Mouse (Mus musculus): ENCODE measurements around the gene Upp2.

Gene Upp2

DNA sequence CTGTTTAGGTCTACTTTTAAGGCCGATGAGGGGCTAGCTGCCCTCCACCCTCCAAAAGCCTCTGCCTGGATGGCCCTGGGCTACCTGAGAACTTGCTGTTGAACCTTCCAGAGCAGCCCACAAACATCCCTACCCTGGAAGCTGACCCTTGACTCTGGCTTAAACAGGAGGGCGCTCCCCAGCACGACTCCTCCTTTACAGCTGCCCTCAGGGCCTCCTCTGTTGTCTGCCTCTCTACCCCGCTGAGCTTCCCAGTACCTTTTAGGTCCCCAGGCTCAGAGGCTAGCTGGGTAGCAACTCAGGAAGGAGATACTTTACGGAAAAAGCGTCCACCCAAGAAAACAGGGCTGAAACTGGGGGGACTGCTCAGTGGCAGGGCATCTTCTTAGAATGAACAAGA is 15.2 kb upstream of the Upp2 start:
- no peak for DNase-seq (ENCODE audit: low spot score)

DNA sequence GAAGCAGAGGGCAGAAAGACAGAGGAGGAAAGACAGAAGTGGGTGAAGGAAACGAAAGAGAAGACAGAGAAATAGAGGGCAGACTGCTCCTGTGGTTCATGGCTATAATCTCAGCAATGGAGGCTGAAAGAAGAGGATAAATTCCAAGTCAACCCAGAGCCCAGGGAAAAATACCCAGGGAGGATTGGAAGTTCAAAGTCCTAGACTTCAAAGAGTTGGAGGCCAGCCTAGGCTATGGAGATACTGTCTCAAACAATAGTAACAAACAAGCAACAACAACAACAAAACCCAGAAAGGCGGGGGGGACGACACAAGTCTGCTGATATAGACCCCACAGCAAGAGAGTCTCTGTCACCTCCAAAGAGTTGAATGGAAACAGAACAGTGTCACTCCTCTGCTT is 14.8 kb upstream of the Upp2 start:
- no peak for DNase-seq (ENCODE audit: low spot score)

DNA sequence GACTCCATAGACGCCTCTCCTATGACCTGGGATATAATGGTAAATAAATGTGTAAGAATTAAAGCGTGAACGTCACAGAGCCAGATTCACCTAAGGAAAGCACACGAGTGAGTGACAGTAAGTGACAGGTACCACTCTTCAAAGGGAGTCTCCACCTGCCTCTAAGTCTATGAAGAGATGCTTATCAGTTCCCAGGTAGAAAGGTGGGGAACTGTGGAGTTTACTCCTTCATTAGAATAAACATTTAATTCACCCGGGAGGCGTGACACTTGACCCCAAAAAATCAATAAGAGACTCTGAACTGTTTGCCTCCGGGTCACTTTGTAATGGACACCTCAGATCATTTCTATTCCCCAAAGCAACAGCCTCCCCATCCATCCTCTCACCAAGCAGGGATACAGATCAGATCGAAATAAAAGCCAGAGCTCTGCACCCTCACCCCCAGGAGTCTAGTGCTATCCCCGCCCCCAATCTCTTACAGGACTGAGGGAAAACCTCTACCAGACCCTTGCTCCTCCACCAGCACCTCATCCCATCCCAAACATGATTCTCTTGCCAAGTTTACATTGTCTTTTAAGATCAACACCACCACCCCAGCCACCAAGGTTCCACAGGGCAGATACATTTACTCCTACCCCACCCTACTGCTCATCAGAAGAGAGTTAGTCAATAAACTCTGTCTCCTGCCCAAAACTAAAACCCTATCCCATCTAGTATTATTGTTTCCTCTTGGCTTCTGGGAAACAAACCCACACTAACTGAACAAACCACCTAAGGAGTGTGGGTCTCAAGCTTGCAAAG is 9.9 kb upstream of the Upp2 start:
- no peak for DNase-seq (ENCODE audit: low spot score)

DNA sequence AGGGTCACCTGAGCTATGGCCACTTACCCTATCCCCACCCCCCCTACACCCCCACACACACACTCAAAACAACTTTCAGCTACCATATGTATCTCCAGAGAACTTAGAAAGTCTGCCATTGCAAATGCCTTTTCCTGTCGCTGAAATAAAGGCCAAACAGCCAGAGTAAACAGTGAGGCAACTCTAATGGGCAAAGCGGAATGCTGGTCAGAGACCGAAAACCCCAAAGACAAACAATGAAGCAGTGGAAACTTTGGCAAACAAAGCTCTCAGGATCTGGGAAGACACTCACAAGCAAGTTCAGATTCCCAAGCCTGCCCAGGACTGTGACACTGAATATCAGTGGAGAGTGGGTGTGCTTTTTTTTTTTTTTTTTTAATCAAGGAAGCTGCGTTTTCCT is 5.0 kb upstream of the Upp2 start:
- peak; percentile 50 for DNase-seq (ENCODE audit: low spot score)

DNA sequence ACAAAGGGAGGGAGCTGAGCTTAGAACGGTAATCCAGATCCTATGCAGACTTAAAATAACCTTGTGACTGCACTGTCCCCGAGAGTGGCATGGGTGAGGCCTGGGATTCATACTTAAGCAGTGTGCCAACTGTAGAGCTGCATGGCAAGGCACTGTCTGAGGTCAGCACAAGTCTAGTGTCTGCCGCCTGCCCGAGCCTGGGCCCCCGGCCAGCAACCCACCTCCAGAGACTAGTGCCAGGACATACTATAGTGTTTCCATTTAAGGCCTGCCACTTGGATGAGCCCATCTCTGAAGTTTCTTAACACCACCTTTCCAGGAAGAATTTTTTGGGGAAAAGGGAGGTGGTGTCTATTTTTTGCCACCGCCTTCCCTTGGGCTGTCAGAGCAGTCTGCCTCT is 1.8 kb upstream of the Upp2 start:
- no peak for DNase-seq (ENCODE audit: low spot score)

DNA sequence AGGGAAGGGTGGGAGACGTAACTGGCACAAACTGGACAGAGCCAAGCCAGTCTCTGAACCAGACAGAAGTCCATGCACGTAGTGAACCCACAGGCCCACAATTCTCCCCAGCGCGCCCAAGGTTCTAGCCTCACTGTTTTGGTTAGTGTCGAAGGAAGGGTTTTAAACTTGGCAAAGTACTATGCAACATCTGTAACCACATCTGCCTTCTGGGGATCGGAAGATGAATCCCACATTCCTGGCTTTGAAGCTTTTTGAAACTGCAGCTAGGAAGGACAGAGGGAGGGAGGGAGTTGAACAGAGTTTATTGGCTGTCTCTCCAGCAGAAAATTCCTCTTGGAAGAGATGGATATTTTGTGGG is 1.1 kb upstream of the Upp2 start:
- DNase-seq (ENCODE audit: low spot score) = no peak

DNA sequence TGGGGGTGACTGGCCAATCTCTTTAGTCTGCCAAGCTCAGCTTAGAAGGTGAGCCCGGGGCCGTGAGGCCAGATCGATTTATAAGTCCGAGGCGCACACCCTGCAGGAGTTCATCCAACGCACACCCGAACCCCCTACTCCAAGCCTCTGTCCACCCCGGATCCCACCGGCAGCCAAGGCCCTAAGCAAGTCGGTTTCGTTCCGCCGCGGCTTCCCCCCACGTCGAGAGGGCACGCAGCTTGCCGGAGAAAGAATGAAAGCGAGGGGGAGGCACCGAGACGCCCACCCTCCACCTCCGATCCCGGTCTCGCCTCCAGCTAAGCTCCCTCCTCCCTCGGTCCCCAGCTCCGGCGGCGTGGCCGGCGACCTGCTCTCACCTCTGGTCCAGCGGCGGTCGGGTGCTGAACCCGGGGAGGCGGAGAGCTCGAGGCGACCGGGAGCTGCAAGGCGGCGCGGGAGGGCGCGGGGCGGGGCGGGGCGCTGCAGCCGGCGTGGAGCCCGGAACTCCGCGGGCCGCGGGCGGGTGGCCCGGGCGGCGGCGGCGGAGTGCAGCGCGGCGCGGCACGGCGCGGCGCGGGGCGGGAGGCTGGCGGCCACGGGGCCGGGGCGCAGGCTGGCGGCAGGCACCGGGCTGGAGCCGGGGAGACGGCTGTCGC is 560 bp upstream of the Upp2 start:
- peak; percentile 47 for DNase-seq (ENCODE audit: low spot score)

DNA sequence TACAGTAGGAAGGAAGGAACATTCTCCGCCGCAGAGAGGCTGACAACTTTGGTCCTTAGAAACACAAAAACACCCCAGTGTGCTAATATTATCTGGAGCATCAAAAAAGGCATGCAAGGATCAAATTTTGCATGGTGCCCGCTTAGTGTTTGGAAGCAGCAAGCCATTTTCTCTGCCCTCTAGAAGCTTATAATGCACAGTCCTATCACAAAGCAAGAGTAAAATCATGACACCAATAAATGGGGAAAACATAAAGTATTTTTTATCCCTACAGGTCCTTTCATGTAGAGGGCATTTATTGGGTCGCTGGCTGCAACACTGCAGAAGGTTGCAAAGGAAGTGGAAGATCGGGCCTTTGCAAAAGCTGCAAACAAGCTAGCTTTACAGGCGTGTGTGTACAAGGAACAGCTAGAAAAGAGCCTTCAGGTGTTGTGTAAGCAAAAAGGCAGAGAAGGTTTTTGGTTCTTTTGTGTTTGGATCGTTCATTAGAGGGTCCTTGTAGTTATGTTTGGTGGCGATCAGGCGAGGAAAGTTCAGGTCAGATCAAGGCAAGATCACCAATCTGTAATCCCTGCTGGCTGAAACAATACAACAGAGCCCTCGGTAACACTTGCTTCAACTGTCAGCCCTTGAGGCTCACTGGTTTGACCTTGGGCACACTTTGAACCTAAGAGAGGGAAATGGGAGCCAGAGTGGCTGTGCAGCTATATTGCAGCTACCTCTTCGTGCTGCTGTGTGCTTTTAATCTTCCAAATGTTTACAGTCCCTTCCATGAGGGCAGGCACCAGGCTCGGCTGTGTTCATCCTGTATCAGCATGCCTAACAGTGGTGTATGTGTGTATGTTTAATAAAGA is 995 bp downstream of the Upp2 start:
- DNase-seq (ENCODE audit: low spot score) = no peak

DNA sequence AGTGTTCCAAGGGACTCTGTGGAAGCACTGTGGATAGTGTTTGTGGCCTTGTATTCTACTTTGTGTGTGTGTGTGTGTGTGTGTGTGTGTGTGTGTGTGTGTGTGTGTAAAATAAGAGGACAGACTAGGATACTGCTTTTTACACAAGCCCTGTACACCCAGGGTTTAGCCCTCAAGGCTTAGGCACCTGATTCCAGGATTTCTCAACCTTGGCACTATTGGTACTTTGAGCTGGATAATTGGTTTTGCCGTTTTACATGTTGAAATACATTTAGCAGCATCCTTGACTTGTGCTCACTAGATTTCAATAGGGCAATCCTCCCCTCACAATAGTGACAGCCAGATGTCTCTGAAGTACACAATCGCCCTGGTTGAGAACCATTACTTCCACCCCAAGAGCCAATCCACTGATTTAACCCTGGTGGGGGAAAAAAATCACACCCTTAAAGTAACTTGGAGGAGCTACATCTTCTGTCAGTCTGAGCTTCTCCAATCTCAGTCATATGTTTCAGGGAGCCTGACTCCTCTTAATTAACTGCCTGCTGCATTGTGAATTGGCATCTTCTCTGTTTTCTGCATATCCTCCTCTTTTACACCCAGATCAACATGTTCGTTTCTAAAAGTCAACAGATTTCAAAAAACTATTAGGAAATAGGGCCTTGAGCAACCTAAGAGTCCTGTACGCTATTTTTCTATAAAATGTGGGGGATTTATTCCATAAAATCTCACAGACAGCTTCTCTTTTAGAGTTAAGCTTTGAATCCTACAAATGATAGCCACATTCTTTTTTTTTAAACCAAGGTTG is 1.9 kb downstream of the Upp2 start:
- no peak for DNase-seq (ENCODE audit: low spot score)

DNA sequence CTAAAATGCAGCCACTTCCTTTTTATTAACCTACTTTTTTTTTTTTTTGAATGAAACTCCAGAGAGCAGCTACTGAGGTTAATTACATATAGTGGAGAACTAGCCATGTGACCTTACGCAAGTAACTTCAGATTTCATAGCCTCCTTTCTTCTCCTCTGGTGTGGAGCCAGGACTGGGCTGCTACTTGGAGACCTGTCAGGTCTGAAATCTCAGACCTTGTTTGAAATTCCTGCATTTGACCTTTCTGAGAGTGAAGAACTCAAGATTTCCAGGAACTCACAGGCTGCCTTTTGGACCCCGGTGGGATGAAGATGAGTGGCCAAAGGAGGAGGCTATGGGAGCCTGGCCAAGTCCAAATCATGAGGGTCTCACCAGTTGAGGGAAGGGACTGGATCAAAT is 7.1 kb downstream of the Upp2 start:
- DNase-seq (ENCODE audit: low spot score) = no peak

DNA sequence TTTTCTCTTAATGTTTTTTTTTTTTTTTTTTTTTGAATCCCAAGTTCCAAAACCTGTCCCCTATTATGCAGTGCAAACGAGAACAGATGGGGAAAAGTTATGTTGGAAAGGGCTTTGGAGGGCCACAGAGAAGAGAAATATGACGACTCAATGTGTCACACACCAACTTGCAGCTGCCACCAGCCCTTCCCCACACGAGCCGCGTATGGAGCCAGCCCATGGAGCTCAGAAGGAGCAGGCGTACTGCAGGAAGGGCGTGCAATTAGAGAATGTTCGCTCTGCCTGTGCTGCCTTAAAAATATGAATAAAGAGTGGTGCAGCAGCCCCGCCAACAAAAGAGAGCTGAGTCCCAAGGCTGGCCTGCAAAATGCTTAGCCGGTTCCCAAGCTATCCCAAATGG is 19.2 kb downstream of the Upp2 start:
- DNase-seq (ENCODE audit: low spot score) = no peak

DNA sequence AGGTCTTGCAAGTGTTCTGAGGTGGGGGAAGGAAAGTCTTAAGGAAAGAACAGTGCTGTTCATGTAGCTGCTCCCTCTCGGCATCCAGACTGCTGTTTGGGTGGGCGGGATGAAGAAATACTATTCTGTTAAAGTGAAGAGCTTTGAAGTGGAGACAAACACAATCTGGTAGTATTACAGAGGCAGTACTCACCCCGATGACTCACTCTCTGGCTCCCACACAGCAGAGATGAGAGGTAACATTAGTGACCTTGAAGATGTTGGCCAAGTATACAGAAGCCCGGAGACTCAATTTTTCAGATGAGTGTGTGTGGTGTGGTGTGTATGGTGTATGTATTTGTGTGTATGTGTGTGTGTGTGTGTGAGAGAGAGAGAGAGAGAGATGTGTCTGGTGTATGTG is 22.5 kb downstream of the Upp2 start:
- DNase-seq (ENCODE audit: low spot score) = peak; percentile 54

DNA sequence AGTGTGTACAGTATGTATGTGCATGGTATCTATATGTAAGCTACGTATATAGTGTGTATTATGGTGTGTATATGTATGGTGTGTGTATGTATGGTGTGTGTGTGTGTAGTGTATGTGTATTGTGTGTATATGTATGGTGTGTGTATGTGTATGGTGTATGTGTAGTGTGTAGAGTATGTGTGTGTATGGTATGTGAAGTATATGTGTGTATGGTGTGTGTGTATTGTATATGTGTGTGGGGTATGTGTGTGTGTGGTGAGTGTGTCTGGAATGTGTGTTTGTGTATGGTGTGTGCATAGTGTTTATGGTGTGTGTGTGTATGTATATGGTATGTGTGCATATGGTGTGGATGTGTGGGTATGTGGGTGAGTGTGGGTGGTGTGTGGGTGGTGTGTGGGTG is 23.0 kb downstream of the Upp2 start:
- DNase-seq (ENCODE audit: low spot score) = no peak

DNA sequence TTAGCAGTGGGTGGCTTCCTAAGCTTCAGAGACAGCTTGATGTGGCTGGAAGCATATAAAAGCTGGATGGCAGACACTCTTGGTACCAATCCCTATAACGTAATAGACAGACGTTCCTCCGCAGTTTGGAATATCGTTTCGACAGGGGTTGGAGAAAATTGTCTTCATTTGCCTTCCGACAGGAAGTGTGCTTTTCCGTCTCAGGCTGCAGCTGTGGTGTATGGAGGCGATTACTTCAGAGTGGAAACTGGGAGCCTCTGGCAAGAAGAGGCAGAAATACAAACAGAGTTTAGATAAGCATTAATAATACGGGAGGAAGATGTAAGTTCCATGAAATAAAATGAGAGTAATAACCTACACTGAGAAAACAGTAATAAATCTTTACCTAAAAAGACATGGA is 28.3 kb downstream of the Upp2 start:
- no peak for DNase-seq (ENCODE audit: low spot score)

DNA sequence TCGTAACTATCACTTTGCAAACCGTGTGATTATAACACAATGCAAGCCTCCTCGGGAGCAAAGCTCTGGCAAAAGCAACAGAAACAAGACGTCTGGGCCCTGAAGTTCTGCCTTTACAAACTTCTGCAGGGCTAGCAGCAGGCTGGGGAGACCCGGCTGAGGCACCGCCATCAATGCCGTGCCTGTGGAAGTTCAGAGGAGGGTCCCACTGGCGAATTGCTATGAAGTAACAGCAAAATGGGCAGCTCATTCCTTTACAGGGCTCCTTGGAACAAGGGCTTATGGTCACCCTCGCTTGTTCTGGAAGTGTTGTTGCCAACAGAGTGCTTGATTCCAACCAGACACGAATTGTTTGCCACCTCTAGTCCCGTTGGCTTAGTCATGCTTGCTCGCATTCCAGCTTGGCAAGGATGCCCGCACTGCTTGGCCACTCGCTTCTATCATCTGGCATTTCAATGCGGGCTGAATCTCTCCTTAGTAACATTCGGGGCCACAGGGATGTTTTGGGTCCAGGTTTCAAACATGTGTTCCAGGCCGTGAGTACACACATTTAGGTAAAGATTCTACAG is 29.8 kb downstream of the Upp2 start:
- DNase-seq (ENCODE audit: low spot score) = no peak

DNA sequence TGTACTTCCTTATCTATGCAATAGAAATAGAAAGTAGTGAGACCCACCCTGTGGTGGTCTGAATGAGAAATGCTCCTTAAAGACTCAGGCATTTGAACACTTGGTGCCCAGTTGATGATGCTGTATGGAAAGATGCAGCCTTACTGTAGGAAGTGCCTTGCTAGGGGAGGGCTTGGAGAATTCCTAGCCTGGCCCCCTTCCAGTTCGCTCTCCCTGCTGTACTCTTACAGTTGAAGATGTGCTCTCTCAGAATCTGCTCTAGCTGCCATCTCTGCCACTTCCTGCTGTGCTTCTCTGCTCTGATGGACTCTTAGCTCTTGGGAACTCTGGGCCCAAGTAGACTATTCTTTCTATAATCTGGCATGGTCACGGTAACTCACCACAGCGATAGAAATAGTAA is 30.5 kb downstream of the Upp2 start:
- no peak for DNase-seq (ENCODE audit: low spot score)

DNA sequence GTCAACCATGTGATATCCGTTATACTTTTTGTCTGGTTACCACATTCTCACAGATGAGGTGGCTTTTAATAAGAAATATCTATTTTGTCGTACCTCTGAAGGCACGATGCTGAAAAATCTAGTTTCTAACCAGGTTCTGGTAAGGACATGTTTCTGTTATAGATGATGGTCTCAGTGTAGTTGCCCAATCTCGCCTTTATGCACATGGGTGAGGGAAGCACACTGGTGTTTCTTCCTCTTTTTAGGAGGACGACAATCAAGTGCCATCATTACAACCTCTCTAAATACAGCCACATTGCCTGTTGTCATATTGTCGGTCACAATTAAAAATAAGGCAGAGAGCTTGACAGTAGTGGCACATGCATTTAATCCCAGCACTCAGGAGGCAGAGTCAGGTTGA is 32.5 kb downstream of the Upp2 start:
- DNase-seq (ENCODE audit: low spot score) = no peak

DNA sequence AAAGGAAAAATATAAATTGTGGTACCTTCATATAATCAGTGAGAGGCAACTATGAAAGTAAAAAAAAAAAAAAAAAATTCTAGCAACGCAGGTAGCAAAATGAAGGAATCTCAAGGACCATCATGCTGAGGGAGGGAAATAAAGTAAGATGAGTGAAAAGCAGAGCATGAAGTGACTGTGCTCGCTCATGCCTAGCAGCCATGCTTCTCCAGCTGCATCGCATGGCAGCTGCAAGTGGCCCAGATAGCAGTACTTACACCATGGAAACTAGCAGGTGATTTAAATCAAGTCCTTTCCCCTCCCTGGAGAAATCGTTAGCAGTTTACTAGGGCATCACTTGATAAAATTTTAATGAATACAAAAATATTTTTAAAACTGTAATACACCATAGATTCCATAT is 34.3 kb downstream of the Upp2 start:
- DNase-seq (ENCODE audit: low spot score) = no peak

DNA sequence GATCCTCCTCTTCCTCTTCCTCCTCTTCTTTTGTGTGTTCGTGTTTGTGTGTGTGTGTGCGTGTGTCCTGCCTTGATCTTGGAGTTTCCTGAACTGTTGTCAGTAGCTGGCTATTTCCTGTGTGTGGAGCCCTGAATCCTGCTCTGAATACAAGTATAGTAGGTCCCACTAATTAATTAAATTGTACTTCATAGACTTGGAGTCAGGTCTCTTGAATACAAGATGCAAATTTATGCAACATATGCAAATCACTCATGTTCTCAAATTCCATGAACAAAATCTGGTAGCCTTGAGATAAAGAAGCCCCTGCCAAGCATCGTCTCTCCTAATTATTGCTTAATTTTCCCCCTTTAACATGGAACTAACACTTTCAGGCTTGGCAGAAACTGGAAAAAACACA is 36.3 kb downstream of the Upp2 start:
- no peak for DNase-seq (ENCODE audit: low spot score)

DNA sequence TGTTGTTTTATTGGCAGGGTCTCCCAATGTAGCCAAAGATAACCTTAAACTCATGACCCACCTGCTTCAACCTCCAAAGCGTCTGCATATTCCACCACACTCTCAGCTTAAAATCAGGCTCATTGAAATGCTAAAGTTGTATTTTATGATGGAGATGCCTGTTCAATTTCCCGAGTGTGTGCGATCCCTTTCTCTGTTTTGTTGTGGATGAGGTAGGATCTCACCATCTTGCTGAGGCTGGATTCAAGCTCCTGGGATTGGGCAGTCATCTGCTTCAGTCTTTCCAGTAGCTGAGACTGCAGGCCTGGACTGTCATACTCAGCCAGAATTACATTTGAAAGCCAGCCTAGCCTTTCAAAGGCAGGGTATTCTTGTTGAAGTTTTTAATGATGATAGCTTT is 37.7 kb downstream of the Upp2 start:
- DNase-seq (ENCODE audit: low spot score) = no peak

DNA sequence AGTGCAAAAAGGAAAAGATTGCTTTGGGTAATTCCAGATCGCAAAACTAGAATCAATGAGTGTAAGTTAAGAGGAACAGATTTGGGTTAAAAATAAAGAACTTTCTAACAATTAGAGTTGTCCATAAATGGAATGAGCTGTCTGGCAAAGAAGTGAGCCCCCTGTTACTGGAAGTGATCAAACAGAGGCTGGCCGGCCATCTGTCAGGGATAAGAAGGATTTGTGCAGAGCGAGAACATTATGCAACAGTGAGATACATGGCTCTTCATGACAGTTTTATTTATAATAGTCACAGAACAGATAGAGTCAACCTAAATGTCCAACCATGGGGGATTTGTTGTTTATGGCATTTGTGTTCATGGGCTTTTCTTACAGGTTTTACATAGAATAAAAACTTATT is 46.6 kb downstream of the Upp2 start:
- no peak for DNase-seq (ENCODE audit: low spot score)

DNA sequence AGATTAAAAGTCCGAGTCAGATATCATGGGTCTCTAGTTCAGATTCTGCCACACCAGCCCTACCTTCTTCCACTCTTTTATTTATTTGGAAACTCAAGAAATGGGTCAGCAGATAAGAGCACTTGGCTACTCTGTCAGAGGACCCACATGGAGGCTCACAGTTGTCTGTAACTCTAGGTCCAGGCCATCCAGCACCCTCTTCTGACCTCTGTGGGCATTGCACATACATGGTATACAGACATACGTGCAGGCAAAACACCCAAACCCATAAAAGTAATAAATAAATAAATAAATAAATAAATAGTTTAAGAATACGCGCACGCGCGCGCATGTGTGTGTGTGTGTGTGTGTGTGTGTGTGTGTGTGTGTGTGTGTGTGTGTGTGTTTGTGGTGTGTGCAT is 47.8 kb downstream of the Upp2 start:
- no peak for DNase-seq (ENCODE audit: low spot score)
